Mouse (Mus musculus) testis, adult 2 months (tissue): ENCODE data around the gene Olfr741. TPM values are rescaled to one million over a fixed set of nuclear protein-coding genes. Genes with fewer than 3 reads are reported as not detected.

Experiments
- H3K27ac ChIP-seq: fragments of 200-500 bp; 2 replicates; pipeline ENCODE4 v1.5.1; 2012; ENCODE audit warnings: low read depth, low read length; ENCODE audit not compliant: control insufficient read depth, insufficient read depth
- H3K27me3 ChIP-seq: fragments of 200-500 bp; 2 replicates; pipeline ENCODE4 v1.6.1; 2012; ENCODE audit warnings: mild to moderate bottlenecking, low read length, moderate library complexity; ENCODE audit not compliant: control insufficient read depth, insufficient read depth
- H3K36me3 ChIP-seq: fragments of 200-500 bp; 2 replicates; pipeline ENCODE4 v1.6.1; 2012; ENCODE audit warnings: mild to moderate bottlenecking, low read length; ENCODE audit not compliant: control insufficient read depth, insufficient read depth
- H3K4me1 ChIP-seq: fragments of 200-500 bp; 2 replicates; pipeline ENCODE4 v1.6.1; 2012; ENCODE audit warnings: low read length; ENCODE audit not compliant: control insufficient read depth, insufficient read depth
- H3K4me3 ChIP-seq: fragments of 200-500 bp; 2 replicates; pipeline ENCODE4 v1.5.1; 2012; ENCODE audit warnings: low read depth, mild to moderate bottlenecking, low read length, moderate library complexity, mixed read lengths; ENCODE audit not compliant: control insufficient read depth
- CTCF ChIP-seq: fragments of 200-500 bp; IDR thresholded peaks from 2 replicates; pipeline ENCODE4 v1.5.1; 2012; ENCODE audit warnings: low read depth, mild to moderate bottlenecking, inconsistent platforms, low read length, moderate library complexity; ENCODE audit not compliant: control insufficient read depth, insufficient read depth, insufficient replicate concordance
- POLR2A ChIP-seq: fragments of 200-500 bp; IDR thresholded peaks from 2 replicates; pipeline ENCODE4 v1.6.1; 2012; ENCODE audit warnings: low read depth, mild to moderate bottlenecking, inconsistent platforms, low read length, moderate library complexity; ENCODE audit not compliant: control insufficient read depth
- polyA plus RNA-seq: library from polyadenylated mRNA; depleted of rRNA; stranded (reverse); fragments of >200 nt; gene quantifications from 2 replicates; pipeline ENCODE4 v1.2.3, GENCODE M21; 2012; rRNA removed

The Olfr741 gene
- polyA plus RNA-seq: not detected in 2 replicates

- Histone ChIP-seq H3K36me3 (no peaks in the 10 kb centered on the region), H3K27ac (no peak within 1 kb of the TSS), H3K27me3 (no peaks in the 10 kb centered on the region), H3K4me1 (no peaks in the 10 kb centered on the region), H3K4me3 (no peak within 1 kb of the TSS)
- TF ChIP-seq CTCF (no peak), POLR2A (no peak)
Measured at GRCm38 (mm10) chr14:50472438-50472837, at the start of gene Olfr741. TSS of gene Olfr741 (plus strand) at chr14:50472738.

GRCm38 (mm10) chr14:50445245-50445644 is 27.3 kb upstream of the Olfr741 start, which contains the start of gene Olfr740:
TSS of gene Olfr740 (plus strand) at chr14:50445545.
- Histone ChIP-seq H3K4me3 (no peak within 1 kb of the TSS), H3K27me3 (no peaks in the 10 kb centered on the region), H3K36me3 (no peaks in the 10 kb centered on the region), H3K4me1 (no peaks in the 10 kb centered on the region), H3K27ac (no peak within 1 kb of the TSS)
- TF ChIP-seq CTCF (no peak), POLR2A (no peak)

GRCm38 (mm10) chr14:50478406-50478805 is 5.9 kb downstream of the Olfr741 start:
- H3K27ac ChIP-seq: no peak overlapping the region
- TF ChIP-seq POLR2A (no peak), CTCF (no peak)
- no peak overlapping the region for H3K4me3 ChIP-seq
- H3K27me3 ChIP-seq: no peaks in the 10 kb centered on the region
- no peaks in the 10 kb centered on the region for H3K4me1 ChIP-seq
- no peaks in the 10 kb centered on the region for H3K36me3 ChIP-seq

- Histone ChIP-seq H3K4me1 (no peaks in the 10 kb centered on the region), H3K36me3 (no peaks in the 10 kb centered on the region), H3K27ac (no peak within 1 kb of the TSS), H3K4me3 (no peak within 1 kb of the TSS), H3K27me3 (no peaks in the 10 kb centered on the region)
- TF ChIP-seq CTCF: no peak
Measured at GRCm38 (mm10) chr14:50503300-50503699, 30.8 kb downstream of the Olfr741 start, which contains the start of gene Olfr742. TSS of gene Olfr742 (plus strand) at chr14:50503600.

GRCm38 (mm10) chr14:50521539-50521938 is 49.0 kb downstream of the Olfr741 start, which contains the start of gene Olfr743:
TSS of gene Olfr743 (plus strand) at chr14:50521839.
- no peak within 1 kb of the TSS for H3K4me3 ChIP-seq
- TF ChIP-seq CTCF (no peak), POLR2A (no peak)
- H3K36me3 ChIP-seq: no peaks in the 10 kb centered on the region
- no peak within 1 kb of the TSS for H3K27ac ChIP-seq
- H3K4me1 ChIP-seq: no peaks in the 10 kb centered on the region
- no peaks in the 10 kb centered on the region for H3K27me3 ChIP-seq

Other genes with a start within 250 kb of the Olfr741 start
- 0.06 TPM in 1 of 2 replicates, not detected in the other for gene Olfr731, start 230.9 kb upstream of the Olfr741 start, polyA plus RNA-seq
- 0.14 and 0.17 TPM in 2 replicates for gene Olfr732, start 188.5 kb upstream of the Olfr741 start, polyA plus RNA-seq
- gene Olfr733, start 171.2 kb upstream of the Olfr741 start, polyA plus RNA-seq: 0.13 TPM in 1 of 2 replicates, not detected in the other
- 0.10 and 0.37 TPM in 2 replicates for gene Olfr734, start 146.0 kb upstream of the Olfr741 start, polyA plus RNA-seq
- gene Olfr735, start 123.9 kb upstream of the Olfr741 start, polyA plus RNA-seq: 0.12 and 0.21 TPM in 2 replicates
- 0.04 TPM in 1 of 2 replicates, not detected in the other for gene Tlr11, start 114.8 kb upstream of the Olfr741 start, polyA plus RNA-seq
- gene Olfr736, start 91.6 kb upstream of the Olfr741 start, polyA plus RNA-seq: 0.07 TPM in 1 of 2 replicates, not detected in the other
- 0.11 TPM in 1 of 2 replicates, not detected in the other for gene Olfr738, start 65.2 kb upstream of the Olfr741 start, polyA plus RNA-seq
- gene Olfr739, start 54.1 kb upstream of the Olfr741 start, polyA plus RNA-seq: not detected in 2 replicates
- gene Olfr740, start 27.2 kb upstream of the Olfr741 start, polyA plus RNA-seq: not detected in 2 replicates
- gene Olfr742, start 30.9 kb downstream of the Olfr741 start, polyA plus RNA-seq: not detected in 2 replicates
- 0.04 TPM in 1 of 2 replicates, not detected in the other for gene Olfr743, start 49.1 kb downstream of the Olfr741 start, polyA plus RNA-seq
- gene Olfr744, start 142.1 kb downstream of the Olfr741 start, polyA plus RNA-seq: not detected in 2 replicates
- gene Olfr745, start 166.7 kb downstream of the Olfr741 start, polyA plus RNA-seq: not detected in 2 replicates
- gene Olfr746, start 174.3 kb downstream of the Olfr741 start, polyA plus RNA-seq: not detected in 2 replicates
- not detected in 2 replicates for gene Olfr747, start 220.5 kb downstream of the Olfr741 start, polyA plus RNA-seq
- gene Olfr748, start 234.6 kb downstream of the Olfr741 start, polyA plus RNA-seq: not detected in 2 replicates